Mouse (Mus musculus) thymus, adult 2 months (tissue): ENCODE data around the gene Tm9sf2.

ENCODE experiments used
- CTCF ChIP-seq: fragments of 200-500 bp; IDR thresholded peaks from 2 replicates; pipeline ENCODE4 v1.5.1; 2012; ENCODE audit warnings: mild to moderate bottlenecking, control low read depth, low read length, moderate library complexity, borderline replicate concordance; ENCODE audit not compliant: control insufficient read depth, poor library complexity, insufficient read depth; ENCODE audit errors: extremely low read depth
- POLR2A ChIP-seq: fragments of 200-500 bp; IDR thresholded peaks from 2 replicates; pipeline ENCODE4 v1.6.1; 2012; ENCODE audit warnings: mild to moderate bottlenecking, low read length, control low read depth, moderate library complexity; ENCODE audit not compliant: control insufficient read depth, poor library complexity, insufficient read depth; ENCODE audit errors: extremely low read depth

GRCm38 (mm10) chr14:122111681-122112080 is 4.8 kb downstream of the Tm9sf2 start:
- TF ChIP-seq CTCF (no peak), POLR2A (no peak)
